Mouse (Mus musculus) A20 (cell line): ENCODE results near the gene Slc39a9.
A peak's percentile ranks its signal among the peaks of the same experiment; 100 is the strongest.

ENCODE experiments used
- DNase-seq: peaks from one replicate; pipeline ENCODE4 v3.0.0-alpha.2; 2011; ENCODE audit warnings: low read depth, low spot score

The Slc39a9 gene

DNA sequence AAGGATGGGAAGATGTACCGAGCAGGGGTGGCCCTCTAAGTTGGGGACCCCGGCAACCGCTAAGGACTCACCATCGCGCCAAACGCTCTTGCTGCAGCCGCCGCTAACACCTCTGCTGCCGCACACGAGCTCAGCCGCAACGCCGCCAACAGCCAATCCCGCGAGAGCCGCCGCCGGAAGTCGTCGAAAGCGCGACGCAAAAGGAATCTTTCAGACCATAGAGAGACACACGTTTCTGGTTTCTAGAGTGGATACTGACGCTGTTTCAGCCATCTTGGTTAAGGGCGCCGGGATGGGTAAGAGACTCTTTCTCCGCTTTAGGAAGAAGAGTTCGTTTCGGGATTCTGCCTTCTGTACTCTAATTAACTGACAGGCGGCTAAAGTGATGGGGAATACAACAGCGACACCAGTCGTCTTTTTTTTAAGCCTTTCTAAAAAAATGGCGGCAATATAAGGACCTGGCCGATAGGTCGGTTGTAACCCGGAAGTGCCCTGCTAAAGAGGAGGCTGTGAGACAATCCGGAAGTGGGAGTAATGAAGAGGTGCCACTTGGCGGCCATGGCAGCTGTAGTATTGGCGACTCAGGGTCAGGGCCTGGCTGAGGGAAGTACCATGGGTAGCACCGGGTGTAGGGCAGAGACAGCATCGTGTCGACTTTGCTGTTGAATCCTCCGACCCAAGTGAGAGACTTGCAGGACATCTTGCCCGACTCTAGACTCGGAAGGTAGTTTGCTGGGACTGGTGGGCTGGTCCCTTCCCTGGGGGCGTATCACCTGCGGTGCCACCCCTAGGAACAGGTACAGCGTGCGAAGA, at the start of gene Slc39a9, which contains the start of gene Erh:
TSS of gene Slc39a9 (plus strand) at position 191 of the 813 bp plus-strand sequence.
TSS of gene Erh (minus strand) at position 649 of the 813 bp plus-strand sequence.
- peak; percentile 98 for DNase-seq

GRCm38 (mm10) chr12:80594141-80594540, 49.5 kb upstream of the Slc39a9 start:
- no peak for DNase-seq

GRCm38 (mm10) chr12:80594781-80595180, 48.9 kb upstream of the Slc39a9 start:
- no peak for DNase-seq

DNA sequence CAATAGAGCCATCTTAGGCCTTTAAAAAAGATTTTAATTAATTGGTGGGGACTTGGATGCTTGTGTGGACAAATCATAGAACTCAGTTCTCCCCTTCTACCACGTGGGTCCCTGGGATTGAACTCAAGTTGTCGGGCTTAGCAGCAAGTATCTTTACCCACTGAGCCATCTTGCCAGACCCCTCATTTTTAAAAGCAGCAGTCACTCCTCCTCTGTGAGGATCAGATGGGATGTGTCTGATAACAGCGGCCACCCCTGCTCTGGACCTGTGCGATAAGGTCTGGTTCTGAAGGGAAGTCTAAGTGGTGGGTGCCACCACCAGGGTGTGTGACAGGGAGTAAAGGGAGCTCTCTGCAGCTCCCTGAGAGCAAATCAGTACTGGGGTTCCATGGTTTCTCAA, 48.1 kb upstream of the Slc39a9 start:
- no peak for DNase-seq

- no peak for DNase-seq
Observed at GRCm38 (mm10) chr12:80595968-80596367, 47.7 kb upstream of the Slc39a9 start.

GRCm38 (mm10) chr12:80598236-80598635, 45.4 kb upstream of the Slc39a9 start:
- no peak for DNase-seq

GRCm38 (mm10) chr12:80598756-80599155, 44.9 kb upstream of the Slc39a9 start:
- DNase-seq = no peak

- no peak for DNase-seq
Observed at GRCm38 (mm10) chr12:80601597-80602269, 42.0 kb upstream of the Slc39a9 start.

DNA sequence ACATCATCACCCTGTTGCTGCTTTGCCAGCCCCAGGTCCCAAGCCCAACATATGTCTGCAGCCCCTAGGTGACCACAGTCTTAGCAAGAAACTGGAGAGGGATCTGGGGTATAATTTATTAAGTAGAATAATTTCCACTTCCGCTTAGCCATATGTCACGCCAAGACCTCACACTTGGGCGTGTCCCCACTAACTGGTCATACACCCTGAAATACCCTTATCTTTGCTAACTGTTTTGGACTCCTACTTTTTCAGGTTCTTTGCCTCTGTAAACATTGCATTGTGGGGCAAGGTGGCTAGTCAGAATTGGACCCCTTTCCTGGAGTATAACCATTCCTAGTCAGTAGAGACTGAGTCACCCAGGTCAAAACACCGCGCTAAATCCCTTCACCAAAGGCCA, 41.3 kb upstream of the Slc39a9 start:
- DNase-seq = no peak

- no peak for DNase-seq
Observed at GRCm38 (mm10) chr12:80603566-80603965, 40.1 kb upstream of the Slc39a9 start.

- no peak for DNase-seq
Observed at GRCm38 (mm10) chr12:80604218-80604617, 39.5 kb upstream of the Slc39a9 start.

DNA sequence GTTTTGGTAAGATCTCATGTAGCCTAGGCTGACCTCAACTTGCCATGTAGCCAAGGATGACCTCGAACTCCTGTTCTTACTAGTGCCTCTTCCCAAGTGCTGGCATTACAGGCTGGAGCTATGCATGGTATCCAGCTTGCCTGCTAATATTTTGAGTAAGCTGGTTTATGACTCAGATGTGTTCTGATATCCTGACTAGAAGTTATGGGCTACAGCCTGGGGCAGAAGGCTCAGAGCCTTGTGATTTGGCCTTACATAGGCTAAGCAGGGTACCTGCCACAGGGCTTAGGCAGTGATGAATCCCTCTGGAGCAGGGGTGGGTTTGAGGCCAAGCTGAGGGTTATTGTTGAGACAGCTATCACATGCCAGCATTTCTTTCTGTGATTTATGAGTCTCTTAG, 35.1 kb upstream of the Slc39a9 start:
- no peak for DNase-seq

DNA sequence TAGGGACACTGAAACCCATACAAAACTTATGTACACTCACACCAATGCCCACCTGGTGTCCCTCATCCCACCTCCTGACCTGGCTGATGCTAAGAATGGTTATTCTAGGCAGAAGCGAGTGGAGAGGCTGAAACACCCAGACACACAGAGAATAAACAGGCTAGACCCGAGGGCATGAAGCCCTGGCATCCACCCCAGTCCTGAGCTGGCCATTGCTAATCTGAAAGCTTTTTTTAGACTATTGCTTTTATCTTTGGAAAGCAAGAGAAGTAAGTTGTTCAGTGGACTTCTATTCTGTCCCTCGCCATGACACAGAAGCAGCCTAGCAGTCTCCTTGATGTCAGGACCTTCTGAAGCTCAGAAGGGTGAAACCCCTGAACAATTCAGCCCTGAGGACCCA, 33.8 kb upstream of the Slc39a9 start:
- no peak for DNase-seq

DNA sequence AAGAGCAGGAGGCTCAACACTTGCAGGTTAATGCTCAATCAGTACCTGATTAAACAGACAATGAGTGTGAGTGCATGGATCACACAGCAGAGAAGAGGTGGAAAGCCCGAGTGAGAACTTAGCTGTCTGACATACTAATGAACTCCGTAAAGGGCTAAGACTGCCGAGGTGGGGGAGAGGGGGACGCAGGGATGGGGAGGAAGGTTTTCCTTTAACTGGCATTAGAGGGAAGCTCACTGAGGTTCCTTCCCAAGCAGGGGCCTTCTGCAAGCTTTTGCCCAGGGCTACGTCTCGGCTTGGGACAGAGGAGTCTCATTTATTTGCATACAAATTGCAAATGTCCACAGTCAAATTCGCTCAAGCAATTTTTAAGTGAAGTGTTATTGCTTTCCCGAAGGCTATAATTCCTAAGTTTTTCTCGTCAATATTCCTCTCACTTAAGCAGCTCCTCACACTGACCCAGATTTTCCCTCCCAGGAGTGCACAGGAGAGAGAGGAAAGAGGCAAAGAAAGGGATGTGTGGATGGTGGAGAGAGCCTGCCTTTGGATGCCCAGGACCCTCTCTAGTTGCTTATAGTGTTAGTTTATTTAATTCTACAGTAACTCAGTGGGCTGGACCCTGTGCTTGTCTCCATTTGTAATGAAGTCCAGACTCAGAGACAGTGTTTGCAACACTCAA, 31.4 kb upstream of the Slc39a9 start:
- DNase-seq = no peak

GRCm38 (mm10) chr12:80615371-80616257, 28.1 kb upstream of the Slc39a9 start:
- no peak for DNase-seq

GRCm38 (mm10) chr12:80620501-80620900, 23.2 kb upstream of the Slc39a9 start:
- peak; percentile 61 for DNase-seq

DNA sequence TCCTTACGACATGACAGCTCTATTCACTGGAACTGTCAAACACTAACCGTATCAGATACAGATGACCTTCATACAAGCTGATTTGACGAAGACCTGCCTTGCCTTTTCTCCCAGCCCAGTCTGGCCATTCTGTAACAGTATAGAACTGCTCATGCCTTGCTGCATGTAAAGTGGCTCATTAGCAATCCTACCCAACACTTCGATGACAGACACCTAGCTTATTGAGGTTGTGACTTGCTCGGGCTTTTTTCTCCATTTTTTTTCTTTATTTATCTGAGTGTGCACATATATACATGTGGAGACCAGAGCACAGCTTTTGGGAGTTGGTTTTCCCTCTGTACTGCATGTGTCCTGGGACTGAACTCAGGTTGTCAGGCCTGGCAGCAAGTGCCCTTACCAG, 11.9 kb upstream of the Slc39a9 start:
- no peak for DNase-seq

DNA sequence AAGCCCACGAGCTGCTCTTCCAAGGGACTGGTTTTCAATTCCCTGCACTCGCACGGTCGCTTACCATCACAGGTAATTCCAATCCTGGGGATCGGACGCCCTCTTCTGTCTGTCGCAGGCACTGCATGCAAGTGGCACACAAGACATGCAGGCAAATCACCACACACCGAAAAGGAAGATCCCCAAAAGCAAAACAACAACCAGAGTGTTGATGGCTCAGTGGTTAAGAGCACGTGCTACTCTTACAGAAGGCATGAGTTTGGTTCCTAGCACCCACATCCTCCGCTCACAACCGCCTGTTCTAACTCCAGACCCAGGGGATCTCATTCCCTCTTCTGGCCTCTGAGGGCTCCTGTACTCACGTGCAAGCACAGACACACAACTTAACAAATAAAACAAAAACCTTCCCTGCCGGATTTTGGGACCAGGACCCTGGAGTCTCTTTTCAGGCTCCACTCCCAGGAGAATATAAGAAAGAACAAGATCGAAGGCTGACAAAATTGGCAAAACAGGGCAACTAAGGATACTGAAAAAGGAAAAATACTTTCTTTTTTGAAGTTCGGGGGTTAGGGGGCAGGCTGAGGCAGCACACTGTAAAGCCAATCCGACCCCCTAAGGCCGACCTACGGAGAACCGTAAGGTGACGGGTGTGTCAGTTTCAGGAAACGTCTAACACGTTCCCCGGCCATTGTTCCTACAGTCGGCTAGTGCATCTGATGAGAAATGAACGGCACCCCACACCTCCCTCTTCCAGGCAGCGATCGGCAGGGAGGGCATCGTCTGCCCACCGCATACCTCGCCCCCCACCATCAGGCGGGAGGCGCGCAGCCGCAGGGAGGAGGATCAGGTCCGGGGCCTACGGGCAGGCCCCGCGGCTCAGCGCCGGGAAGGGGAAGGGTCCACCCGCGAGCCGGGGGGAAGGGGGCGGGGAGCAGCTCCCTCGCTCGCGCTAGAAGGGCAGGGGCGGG, 674 bp upstream of the Slc39a9 start:
- DNase-seq = peak; percentile 90

GRCm38 (mm10) chr12:80644506-80644868, 804 bp downstream of the Slc39a9 start:
- no peak for DNase-seq

GRCm38 (mm10) chr12:80646377-80646776, 2.7 kb downstream of the Slc39a9 start:
- no peak for DNase-seq
